Mouse (Mus musculus) frontal cortex, postnatal 36 days (tissue): ENCODE data around the gene Serpind1.

ENCODE experiments used
- DNase-seq, 2 experiments: peaks; one replicate each; pipeline ENCODE4 v3.0.0; 2022; ENCODE audit warnings: low spot score in 2 of 2

Gene Serpind1

DNA sequence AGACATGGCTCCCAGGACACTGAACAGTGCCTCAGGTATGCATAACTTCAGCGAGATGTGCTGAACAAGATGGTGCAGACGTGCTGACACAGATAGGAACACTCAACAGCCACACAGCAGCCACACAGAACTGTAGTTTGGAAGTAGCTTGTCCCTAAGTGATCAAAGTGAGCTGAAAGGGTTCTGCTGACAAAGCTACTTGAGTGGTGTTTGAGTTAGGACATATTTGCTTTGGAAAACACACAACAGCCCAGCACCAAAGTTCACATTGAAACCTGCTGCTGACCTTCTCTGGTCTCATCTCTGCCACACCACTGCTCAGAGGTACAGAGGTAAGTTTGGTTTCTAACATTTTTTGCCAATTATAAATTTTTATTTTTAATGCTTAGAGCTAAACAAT is at the start of gene Serpind1:
TSS of gene Serpind1 (plus strand) at position 256 of the 400 bp plus-strand sequence.
- no peak for DNase-seq

DNA sequence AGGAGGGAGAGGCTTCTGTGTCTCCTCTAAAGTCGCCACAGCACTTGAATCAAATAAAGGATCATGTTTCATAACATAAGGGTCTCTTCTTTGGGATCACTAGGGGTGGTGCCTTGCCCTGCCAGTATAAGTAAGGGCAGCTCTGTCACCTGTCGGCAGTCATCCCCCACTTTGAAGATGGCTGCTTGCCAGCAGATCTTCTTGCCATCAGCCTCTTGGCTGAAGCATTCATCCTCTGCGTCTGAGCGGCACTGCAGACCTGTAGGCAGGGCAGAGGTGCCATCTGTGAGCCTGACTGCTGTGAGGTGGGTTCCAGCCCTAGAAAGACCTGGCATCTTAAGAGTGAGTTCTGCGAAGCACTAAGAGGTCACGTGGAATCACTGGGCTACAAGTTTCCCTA is 48.0 kb upstream of the Serpind1 start:
- DNase-seq: no peak

DNA sequence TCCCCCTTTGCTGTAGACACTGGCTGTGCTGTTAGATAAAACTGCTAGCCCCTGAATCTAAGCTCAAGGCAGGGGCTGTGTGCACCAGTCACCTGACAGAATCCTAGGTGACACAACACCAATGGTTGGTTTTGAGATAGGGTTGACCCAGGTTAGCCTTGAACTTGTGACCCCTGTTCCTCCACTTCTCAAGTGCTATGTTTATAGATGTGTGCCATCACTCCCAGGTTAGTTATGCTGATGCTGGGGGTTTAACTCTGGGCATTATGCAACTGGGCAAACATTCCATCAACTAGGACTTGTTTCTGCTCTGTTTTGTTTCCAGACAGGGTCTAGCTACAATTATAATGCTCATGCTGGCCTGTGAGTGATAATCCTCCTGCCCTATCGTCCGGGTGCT is 44.1 kb upstream of the Serpind1 start:
- no peak for DNase-seq

DNA sequence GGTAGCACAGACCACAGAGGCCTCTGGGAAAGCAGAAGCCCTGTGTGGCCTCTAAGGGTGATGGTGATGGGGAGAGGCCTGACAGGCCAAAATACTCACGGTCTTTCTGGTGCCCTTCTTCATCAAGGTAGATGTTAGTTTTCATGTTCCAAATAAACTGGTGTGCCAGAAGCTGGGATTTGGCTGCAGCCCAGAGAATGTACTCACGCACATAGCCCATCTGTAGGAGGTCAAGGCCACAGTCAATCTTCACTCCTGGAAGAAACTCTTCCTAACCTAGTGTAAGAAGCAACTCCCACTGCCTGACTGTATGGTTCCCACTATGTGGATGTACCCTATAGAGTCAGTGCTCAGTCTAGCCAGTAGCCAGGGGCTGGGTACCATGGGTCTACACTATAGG is 40.2 kb upstream of the Serpind1 start:
- no peak for DNase-seq

DNA sequence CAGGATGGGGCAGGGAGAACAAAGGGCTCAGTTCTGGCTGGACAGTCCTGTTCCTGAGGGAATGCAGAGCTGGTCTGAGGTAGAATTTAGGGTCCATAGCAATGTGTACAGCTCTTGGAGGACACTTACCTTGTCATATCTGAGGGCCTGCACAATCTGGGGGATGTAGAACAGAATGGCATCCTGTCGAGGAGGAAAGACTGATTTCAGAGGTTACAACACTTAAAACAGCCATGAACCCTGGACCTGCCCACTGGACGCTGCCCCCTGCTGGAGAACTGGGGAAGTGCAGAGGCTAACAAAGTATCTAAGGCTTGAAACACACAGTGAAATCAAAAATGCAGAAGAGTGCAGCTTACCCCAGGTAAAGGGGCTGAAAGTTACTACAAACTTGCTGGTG is 38.4 kb upstream of the Serpind1 start:
- DNase-seq: peak; percentile 50 to 55

DNA sequence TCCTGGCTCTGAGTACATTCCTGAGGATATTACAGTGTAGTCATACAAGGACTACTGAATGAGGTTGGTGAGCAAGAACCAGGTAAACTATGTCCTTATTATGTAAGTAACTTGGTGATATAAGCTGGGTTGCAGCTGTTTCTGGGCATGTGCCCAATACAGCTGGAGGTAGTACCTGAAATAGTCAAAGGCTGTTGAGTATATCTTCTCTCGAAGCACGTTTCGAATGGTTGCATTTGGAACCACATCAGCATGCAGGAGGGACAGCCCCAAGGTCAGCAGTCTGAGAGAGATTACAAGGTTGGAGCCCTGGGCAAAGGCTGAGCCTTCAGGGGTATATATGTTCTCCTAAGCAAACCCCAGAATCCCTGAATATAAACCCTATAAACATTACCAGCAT is 30.4 kb upstream of the Serpind1 start:
- no peak for DNase-seq

DNA sequence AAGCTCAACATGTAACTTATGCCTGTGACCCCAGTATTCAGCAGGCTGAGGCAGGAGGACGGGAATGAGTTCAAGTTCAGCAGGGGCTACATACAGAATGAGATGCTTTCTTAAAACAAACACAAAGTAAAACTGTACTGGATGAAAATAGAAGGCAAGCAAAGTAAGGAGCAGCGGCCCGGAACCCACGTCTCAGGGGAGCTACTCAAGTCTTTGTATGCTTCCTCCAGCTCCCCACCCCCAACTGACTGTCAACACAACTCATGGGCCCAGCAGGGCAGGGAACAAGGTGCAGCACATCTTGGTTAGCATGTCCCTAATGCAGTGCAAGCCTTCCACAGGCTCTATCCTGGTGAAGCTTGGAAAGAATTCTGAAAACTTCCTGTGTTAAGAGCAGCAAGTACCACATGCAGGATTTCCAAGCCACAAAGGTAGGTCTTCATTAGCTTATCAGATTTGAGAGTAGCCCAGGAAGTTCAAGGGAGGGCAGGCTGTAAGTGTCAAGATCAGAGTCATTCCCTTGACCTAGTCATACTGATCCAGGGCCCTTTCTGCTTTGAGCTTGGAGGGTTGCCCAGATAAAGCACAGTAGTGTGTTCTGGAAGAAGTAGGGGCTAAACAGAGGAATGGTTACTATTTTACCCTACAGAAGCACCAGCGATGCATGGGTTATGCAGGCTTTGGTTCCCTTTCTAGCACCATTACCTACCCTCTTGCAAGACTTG is 27.5 kb upstream of the Serpind1 start:
- DNase-seq: no peak

DNA sequence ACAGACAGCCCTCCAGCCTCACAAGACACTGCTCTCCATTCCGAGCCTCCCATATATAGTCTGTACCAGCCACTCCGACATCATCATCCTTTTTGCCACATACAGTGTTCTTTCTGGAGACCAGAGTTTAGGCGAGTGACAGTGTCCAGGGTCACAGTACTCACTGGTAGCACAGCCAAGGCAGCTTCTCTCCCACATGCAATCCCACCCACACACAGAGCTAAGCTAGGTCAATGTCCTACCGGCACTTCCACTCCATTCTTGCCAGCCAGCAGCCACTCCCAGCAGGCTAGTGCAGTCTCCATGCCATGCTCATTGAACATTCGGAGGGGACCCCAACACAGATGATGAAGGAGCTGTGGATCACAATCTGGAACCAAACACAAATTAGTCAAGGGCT is 23.7 kb upstream of the Serpind1 start:
- DNase-seq: no peak

DNA sequence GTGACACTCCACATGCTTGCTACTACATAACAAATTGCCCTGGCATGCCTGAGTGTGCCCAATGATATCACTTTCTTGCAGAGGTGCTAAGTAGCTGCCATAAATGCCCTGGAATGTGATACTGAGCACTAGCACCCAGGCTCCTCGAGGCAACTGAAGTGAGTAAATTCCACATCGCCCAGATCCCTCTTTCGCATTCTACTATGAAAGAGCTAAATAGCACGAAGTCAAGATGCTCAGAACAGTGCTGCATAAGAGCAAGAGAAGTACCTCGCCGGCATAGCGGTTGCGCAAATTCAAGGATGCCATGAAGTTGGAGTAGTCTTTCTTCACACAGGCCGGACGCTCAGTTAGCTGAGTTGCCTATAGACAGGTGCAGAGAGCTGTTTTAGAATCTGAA is 22.1 kb upstream of the Serpind1 start:
- no peak for DNase-seq

DNA sequence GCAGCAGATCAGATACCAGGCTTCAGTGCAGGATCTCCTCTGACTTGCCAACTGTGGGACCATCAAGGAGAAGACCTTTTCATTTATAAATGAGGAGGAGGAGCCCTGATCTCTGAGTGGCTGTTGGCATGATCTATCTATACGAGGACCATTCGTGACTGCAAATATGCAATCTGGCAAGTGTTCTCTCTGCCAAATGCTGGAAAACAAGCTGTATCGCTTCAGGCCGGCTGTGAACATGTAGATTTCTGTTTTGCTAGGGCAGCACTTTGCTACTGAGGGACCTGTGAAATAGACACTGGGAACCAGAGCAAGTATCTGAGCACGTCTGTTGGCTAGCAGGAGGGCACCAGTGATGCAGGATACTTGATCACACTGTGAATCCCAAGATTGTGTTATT is 18.6 kb upstream of the Serpind1 start:
- no peak for DNase-seq

DNA sequence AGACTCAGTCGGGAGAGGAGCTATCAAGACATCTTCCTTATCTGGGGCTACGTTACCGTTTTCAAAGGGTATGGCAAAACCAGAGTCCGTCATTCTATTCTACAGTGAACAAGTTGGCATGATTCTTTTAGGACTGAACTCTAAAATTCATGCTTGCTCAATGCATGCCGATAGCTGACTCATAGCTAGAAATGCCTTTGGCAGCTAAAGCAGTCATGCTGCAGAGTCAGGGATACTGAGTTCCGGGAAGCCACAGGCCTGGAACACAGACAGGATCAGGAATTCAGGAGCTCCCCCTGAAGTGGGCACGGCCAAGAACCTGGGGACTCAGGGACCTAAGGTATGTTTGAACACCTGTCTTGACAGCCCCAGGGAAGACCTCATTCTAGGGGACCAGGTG is 14.6 kb upstream of the Serpind1 start:
- no peak for DNase-seq

DNA sequence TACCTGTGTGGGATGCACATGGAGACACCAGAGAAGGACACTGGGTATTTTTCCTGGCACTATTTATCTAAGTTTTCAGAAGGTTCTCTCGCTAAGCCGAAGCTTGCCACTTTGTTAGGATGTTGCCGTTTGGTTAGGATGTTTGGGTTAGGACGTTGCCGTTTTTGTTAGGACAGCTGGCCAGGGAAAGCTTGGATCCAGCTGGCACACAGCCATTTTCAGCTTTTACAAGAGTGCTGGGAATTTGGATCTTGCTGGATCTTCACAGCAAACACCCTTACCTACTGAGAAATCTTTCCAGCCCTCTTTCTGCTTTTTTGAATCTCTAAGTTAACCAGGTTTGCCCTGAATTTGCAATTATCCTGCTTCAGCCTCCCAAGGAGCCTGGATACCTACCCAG is 9.7 kb upstream of the Serpind1 start:
- DNase-seq: no peak

DNA sequence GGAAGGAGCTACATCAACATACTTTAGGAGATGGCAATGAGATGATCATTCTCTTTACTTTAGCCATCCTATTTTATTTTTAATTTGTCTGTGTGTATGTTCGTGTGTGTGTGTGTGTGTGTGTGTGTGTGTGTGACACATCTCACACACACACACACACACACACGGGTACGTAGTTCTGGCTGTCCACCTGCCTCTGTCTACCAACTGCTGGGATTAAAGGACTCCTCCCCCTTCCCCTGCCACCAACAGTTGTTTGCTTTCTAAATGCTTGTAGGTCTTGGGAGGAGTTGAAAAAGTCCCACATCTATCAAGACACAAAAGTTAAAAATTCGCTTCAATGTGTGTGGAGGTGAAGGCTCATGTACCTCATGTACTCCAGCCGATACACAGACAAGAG is 6.4 kb upstream of the Serpind1 start:
- no peak for DNase-seq

DNA sequence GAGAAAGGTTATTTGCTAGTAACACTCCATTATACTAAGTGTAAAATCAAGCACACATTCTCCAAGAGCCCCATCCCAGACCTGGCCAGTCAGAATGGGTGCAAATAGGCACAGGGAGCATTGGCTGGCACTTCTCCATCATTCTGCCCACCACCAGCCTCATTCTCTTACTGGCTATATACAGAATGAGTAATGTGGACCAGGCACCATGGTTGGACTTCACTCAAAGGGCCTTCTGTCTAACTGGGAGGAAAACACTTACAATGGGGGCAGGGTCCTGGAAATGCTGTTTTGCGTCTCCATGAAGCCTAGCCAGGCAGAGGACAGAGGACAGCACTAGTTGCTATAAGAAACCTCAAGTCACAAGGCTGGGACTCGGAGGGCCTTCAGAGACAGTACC is 5.1 kb upstream of the Serpind1 start:
- no peak for DNase-seq

DNA sequence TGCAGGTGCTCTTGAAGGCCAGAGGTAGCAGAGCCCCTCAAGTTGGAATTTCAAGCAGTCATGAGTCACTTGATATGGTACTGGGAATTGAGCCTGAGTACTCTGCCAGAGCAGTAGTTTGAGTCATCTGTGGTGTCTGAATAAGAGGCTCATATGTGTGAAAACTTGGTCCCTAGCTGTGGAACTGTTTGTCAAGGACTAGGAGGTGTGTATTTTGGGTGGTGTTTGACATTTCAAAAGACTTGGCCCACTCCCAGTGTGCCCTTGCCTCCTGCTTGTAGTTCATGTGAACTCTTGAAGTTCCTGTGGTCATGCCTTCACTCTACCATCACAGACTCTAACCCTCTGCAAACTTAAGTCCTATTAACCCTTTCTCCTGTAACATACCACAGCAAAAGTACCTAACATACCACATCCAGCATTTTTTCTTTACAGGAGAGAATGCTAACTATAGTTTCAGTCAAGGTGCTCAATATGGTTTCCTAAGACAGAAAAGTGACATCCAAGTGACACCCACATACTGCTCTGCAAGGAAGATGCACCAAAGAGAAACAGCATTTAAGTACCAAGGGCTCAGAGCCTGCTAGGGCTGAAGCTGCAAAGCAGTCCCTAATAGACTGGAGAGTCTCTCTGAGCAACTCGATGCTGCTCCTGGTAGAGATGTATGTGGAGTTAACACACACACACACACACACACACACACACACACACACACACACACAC is 1.2 kb upstream of the Serpind1 start:
- peak in 1 of 2 experiments; percentile 59 for DNase-seq

DNA sequence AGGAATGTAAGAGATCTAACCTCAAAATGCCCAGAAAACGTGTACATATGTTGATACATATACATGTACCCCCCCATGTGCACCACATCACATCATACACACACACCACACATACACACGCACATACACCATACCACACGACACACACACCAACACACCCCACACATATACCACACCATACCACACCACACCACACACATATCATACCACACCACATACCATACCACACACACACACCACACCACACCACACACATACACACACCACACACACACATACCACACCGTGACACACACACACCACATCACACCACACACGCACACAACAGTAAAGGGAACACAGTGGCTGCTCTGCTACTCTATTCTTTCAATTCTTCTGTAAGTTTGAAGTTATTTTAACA is 684 bp downstream of the Serpind1 start:
- no peak for DNase-seq

DNA sequence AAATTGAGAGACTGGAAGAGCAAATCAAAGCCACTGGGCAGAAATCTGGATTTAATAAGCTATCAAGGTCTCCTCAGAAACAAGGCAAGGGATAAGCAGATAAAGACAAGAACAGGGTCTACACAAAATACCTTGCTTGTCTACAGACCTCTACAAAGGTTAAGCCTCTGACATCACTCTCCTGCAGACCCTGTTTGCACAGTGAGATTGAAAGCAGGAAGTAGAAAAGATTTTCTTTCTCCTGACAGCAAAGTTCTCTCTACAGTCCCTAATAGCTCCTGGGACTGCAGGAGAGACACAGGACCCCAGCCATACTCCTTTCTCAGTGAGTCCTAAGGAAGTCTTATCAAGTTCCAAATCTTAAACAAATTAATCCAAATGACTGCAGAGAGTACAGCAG is 3.4 kb downstream of the Serpind1 start:
- no peak for DNase-seq

DNA sequence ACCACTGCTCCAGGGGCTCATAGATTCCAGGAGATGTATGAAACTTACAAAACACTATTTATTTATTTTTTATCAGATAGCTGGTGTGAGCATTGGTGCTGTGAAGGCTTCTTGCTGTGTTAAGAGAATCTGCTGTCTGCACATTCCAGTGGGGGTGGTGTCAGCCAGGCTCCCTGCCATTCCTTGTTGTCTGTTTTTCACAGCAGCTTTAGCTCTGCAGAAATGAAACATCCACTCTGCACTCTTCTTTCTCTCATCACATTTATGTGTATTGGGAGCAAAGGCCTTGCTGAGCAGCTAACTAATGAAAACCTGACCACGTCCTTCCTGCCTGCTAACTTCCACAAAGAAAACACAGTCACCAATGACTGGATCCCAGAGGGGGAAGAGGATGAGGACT is 4.9 kb downstream of the Serpind1 start:
- peak in 1 of 2 experiments; percentile 37 for DNase-seq

DNA sequence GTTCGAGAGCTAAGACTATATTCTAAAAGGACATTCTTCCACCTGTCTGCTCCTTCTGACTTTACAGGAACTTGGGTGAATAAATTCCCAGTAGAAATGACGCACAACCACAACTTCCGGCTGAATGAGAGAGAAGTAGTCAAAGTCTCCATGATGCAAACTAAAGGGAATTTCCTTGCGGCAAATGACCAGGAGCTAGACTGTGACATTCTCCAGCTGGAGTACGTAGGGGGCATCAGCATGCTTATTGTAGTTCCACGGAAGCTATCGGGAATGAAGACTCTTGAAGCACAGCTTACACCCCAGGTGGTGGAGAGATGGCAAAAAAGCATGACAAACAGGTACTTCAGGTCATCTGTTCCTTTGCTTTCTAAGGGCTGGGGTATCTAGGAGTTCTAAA is 8.5 kb downstream of the Serpind1 start:
- DNase-seq: no peak

DNA sequence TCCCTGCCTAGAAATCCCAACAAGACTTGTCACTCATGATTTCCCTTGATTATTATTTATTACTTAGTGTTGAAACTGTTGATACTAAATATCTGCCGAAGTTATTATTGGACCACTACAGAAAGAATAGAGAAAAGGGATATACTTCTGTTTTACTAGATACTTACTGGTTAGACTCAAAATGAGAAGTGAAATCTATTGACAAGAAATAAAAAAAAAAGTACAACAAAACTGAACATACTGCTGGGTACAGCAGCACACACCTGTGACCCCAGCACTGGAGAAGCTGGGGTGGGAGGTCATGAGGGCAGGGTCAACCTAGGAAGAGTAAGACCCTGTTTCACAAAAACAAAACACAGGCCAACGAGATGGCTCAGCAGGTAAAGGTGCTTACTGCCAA is 9.5 kb downstream of the Serpind1 start:
- DNase-seq: no peak

DNA sequence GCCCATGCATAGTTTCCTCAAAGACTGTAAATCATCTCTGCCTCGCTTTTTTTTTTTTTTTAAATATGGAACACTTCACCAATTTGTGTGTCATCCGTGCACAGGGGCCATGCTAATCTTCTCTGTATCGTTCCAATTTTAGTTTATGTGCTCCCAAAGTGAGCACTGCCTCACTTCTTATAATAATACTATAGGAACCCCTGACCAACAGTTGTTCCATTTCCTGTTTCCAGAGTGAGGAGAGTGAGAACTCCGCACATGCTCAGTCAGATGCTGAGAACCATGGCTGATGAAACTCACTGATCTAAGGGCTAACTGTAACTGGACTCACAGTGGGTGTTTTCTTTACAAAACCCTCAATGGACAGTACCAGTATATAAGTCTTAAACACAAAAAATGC is 10.7 kb downstream of the Serpind1 start:
- no peak for DNase-seq

DNA sequence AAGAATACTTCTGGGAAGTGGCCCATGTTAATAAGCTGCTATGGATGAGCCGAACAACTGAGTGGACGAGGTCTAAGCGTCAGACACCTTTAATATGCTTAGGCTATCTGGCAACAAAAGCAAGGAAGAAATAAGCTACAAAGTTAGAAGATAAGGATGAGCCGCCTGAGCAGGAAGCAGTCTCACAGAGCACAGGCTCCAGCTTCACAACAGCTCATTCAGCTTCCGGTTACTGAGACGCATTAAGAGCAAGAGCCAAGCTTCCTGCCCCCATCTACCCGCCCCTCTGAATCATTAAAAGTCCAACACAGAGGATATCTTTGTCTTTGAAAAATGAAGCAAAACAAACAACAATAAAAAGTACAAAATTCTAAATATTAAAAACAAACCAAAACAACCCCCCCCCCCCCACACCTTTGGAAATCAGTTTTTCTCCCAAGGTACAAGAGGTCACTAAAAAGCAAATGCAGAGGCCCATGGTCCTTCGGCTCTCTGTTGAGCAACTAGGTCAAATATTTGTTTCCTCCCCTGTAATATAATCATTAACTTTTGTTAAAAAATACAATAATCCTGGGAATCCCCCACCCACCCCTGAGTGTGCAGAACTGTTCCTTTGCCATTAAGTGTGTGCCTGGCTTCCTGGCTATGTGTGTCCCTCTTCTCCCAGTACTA is 14.1 kb downstream of the Serpind1 start:
- no peak for DNase-seq

DNA sequence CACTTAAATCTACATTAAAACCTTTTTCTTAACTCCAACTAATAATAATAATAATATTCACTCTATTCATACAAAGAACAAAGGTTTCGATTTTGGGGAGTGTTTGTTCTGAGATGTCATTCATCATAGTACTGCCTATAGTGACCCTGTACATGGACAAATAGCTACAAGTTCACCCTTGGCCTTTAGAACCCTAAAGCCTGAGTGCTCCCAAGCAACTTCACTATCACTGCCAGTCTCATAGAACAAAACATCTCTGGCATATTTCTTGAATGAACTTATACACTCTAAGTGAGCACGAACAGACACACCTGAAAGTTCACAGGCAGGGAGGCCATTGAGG is 14.6 kb downstream of the Serpind1 start:
- DNase-seq: no peak
